Mouse (Mus musculus) myocyte (in vitro differentiated cells): ENCODE data around the gene Ipcef1. TPM values are rescaled to one million over a fixed set of nuclear protein-coding genes. Genes with fewer than 3 reads are reported as not detected.

ENCODE experiments used
- H3K27me3 ChIP-seq: one replicate; pipeline ENCODE4 v1.6.1; 2011; ENCODE audit not compliant: control insufficient read depth, insufficient read depth, insufficient read length
- H3K36me3 ChIP-seq: one replicate; pipeline ENCODE4 v1.6.1; 2011; ENCODE audit not compliant: control insufficient read depth, insufficient read depth
- H3K4me2 ChIP-seq: one replicate; pipeline ENCODE4 v1.6.1; 2011; ENCODE audit warnings: low read depth, control low read depth
- H3K4me3 ChIP-seq: one replicate; pipeline ENCODE4 v1.5.1; 2011; ENCODE audit warnings: mild to moderate bottlenecking, control low read depth, moderate library complexity
- H3K79me2 ChIP-seq: one replicate; pipeline ENCODE4 v1.6.1; 2011; ENCODE audit not compliant: control insufficient read depth, insufficient read depth
- H3ac ChIP-seq: one replicate; pipeline ENCODE4 v1.6.1; 2011; ENCODE audit not compliant: control insufficient read depth, insufficient read length
- CEBPB ChIP-seq: IDR thresholded peaks from 2 replicates; pipeline ENCODE4 v1.6.1; 2011; ENCODE audit warnings: mild to moderate bottlenecking, moderate library complexity; ENCODE audit not compliant: poor library complexity, insufficient read depth, severe bottlenecking
- E2F4 ChIP-seq: IDR thresholded peaks from one replicate; pipeline ENCODE4 v1.6.1; 2011; ENCODE audit warnings: mild to moderate bottlenecking, control low read depth, moderate library complexity; ENCODE audit not compliant: insufficient read depth
- MAX ChIP-seq: IDR thresholded peaks from one replicate; pipeline ENCODE4 v1.6.1; 2011; ENCODE audit warnings: low read depth, mild to moderate bottlenecking, control low read depth
- MYOD1 ChIP-seq, 3 experiments: IDR thresholded peaks; one replicate each; pipeline ENCODE4 v1.6.1; 2011; ENCODE audit warnings: control low read depth in 2 of 3, low read depth in 2 of 3, mild to moderate bottlenecking in 2 of 3, moderate library complexity in 1 of 3; ENCODE audit not compliant: insufficient read length in 2 of 3, control insufficient read depth in 1 of 3
- MYOG ChIP-seq, 3 experiments: IDR thresholded peaks; one replicate each; pipeline ENCODE4 v1.6.1; 2011; ENCODE audit warnings: control low read depth in 2 of 3, low read depth in 2 of 3, mild to moderate bottlenecking in 2 of 3; ENCODE audit not compliant: insufficient read length in 2 of 3, control insufficient read depth in 1 of 3, insufficient read depth in 1 of 3
- POLR2A ChIP-seq: IDR thresholded peaks from one replicate; pipeline ENCODE4 v1.6.1; 2011; ENCODE audit warnings: low read depth, mild to moderate bottlenecking, control low read depth, moderate library complexity; ENCODE audit not compliant: insufficient read length
- POLR2AphosphoS2 ChIP-seq: IDR thresholded peaks from one replicate; pipeline ENCODE4 v1.6.1; 2011; ENCODE audit warnings: low read depth, control low read depth; ENCODE audit not compliant: insufficient read length
- REST ChIP-seq: IDR thresholded peaks from one replicate; pipeline ENCODE4 v1.6.1; 2011; ENCODE audit warnings: mild to moderate bottlenecking, control low read depth, moderate library complexity; ENCODE audit not compliant: insufficient read depth, insufficient read length
- SRF ChIP-seq: IDR thresholded peaks from one replicate; pipeline ENCODE4 v1.6.1; 2011; ENCODE audit warnings: low read depth; ENCODE audit not compliant: control insufficient read depth, insufficient read length
- TCF12 ChIP-seq: IDR thresholded peaks from one replicate; pipeline ENCODE4 v1.6.1; 2011; ENCODE audit warnings: mild to moderate bottlenecking, control low read depth; ENCODE audit not compliant: poor library complexity, insufficient read depth, severe bottlenecking
- TCF3 ChIP-seq: IDR thresholded peaks from one replicate; pipeline ENCODE4 v1.6.1; 2011; ENCODE audit warnings: low read depth, control low read depth; ENCODE audit not compliant: insufficient read length
- USF1 ChIP-seq: IDR thresholded peaks from one replicate; pipeline ENCODE4 v1.6.1; 2011; ENCODE audit warnings: low read depth, mild to moderate bottlenecking, control low read depth, moderate library complexity
- polyA plus RNA-seq: library from polyadenylated mRNA; unstranded; fragments of >200 nt; fragmentation: generic; extraction: Trizol; gene quantifications from one replicate; pipeline ENCODE4 v1.2.1, GENCODE M21; 2012; ENCODE audit warnings: missing spikeins

The Ipcef1 gene
- polyA plus RNA-seq, 1 experiment, result not detected

- Histone ChIP-seq H3K36me3 (no peaks in the 10 kb centered on the region), H3K4me3 (no peak overlapping the region), H3K79me2 (no peaks in the 10 kb centered on the region), H3K27me3 (no peaks in the 10 kb centered on the region), H3K4me2 (no peak overlapping the region), H3ac (no peak overlapping the region)
- TF ChIP-seq TCF12 (no peak), POLR2A (no peak), CEBPB (no peak), USF1 (no peak), MAX (no peak), POLR2AphosphoS2 (no peak), MYOD1 (IDR thresholded peaks at IDR 0.05; ENCODE audit: control insufficient read depth in 1 of 3, insufficient read length in 2 of 3, low read depth in 2 of 3) (no peak), MYOG (IDR thresholded peaks at IDR 0.05; ENCODE audit: control insufficient read depth in 1 of 3, insufficient read depth in 1 of 3, insufficient read length in 2 of 3, low read depth in 2 of 3) (no peak), TCF3 (no peak), REST (no peak), E2F4 (no peak), SRF (no peak)
Measured at GRCm38 (mm10) chr10:7035547-7035946, 16.7 kb downstream of the Ipcef1 start.

- Histone ChIP-seq H3K36me3 (no peaks in the 10 kb centered on the region), H3K79me2 (no peaks in the 10 kb centered on the region), H3K27me3 (no peaks in the 10 kb centered on the region), H3ac (no peak overlapping the region), H3K4me2 (no peak overlapping the region), H3K4me3 (no peak overlapping the region)
- TF ChIP-seq POLR2AphosphoS2, result no peak
- TF ChIP-seq MYOD1 (IDR thresholded peaks at IDR 0.05; ENCODE audit: control insufficient read depth in 1 of 3, insufficient read length in 2 of 3, low read depth in 2 of 3), result no peak
- TF ChIP-seq TCF12, result no peak
- TF ChIP-seq TCF3, result no peak
- no peak for TF ChIP-seq MYOG (IDR thresholded peaks at IDR 0.05; ENCODE audit: control insufficient read depth in 1 of 3, insufficient read depth in 1 of 3, insufficient read length in 2 of 3, low read depth in 2 of 3)
- TF ChIP-seq E2F4, result no peak
- no peak for TF ChIP-seq POLR2A
Measured at GRCm38 (mm10) chr10:7033459-7033858, 18.8 kb downstream of the Ipcef1 start.

GRCm38 (mm10) chr10:7025028-7025427 is 27.2 kb downstream of the Ipcef1 start:
- no peak for TF ChIP-seq E2F4
- TF ChIP-seq MYOD1 (IDR thresholded peaks at IDR 0.05; ENCODE audit: control insufficient read depth in 1 of 3, insufficient read length in 2 of 3, low read depth in 2 of 3), result no peak
- TF ChIP-seq REST, result no peak
- TF ChIP-seq POLR2AphosphoS2, result no peak
- no peak for TF ChIP-seq CEBPB
- no peak for TF ChIP-seq MYOG (IDR thresholded peaks at IDR 0.05; ENCODE audit: control insufficient read depth in 1 of 3, insufficient read depth in 1 of 3, insufficient read length in 2 of 3, low read depth in 2 of 3)
- TF ChIP-seq SRF, result no peak
- TF ChIP-seq MAX, result no peak
- no peak for TF ChIP-seq USF1
- TF ChIP-seq TCF3, result no peak
- no peak for TF ChIP-seq TCF12
- TF ChIP-seq POLR2A, result no peak
- Histone ChIP-seq H3K79me2 (no peaks in the 10 kb centered on the region), H3K4me3 (no peak overlapping the region), H3K36me3 (no peaks in the 10 kb centered on the region), H3K4me2 (no peak overlapping the region), H3K27me3 (no peaks in the 10 kb centered on the region), H3ac (no peak overlapping the region)

- Histone ChIP-seq H3K36me3 (no peaks in the 10 kb centered on the region), H3K4me2 (no peak overlapping the region), H3ac (no peak overlapping the region), H3K79me2 (no peaks in the 10 kb centered on the region), H3K4me3 (no peak overlapping the region), H3K27me3 (no peaks in the 10 kb centered on the region)
- TF ChIP-seq TCF12 (no peak), TCF3 (no peak), E2F4 (no peak)
Measured at GRCm38 (mm10) chr10:7020551-7020950, 31.7 kb downstream of the Ipcef1 start.

GRCm38 (mm10) chr10:7019781-7020386 is 32.4 kb downstream of the Ipcef1 start:
- H3K27me3 ChIP-seq, result no peaks in the 10 kb centered on the region
- no peak overlapping the region for H3K4me3 ChIP-seq
- H3K4me2 ChIP-seq, result peak overlapping the region; percentile 19
- H3K79me2 ChIP-seq, result no peaks in the 10 kb centered on the region
- TF ChIP-seq POLR2AphosphoS2, result no peak
- peak; percentile 59 for TF ChIP-seq USF1
- no peak overlapping the region for H3ac ChIP-seq
- no peaks in the 10 kb centered on the region for H3K36me3 ChIP-seq
